Mouse (Mus musculus): Measurements from ENCODE around the gene Cand2. TPM values are rescaled to one million over a fixed set of nuclear protein-coding genes. Genes with fewer than 3 reads are reported as not detected.

The Cand2 gene
- polyA plus RNA-seq (2012; fragmentation: generic; extraction: Trizol): 8.2 TPM
- long read RNA-seq, experiment 1, partial matches to known transcripts: 0 of 1 reads
- long read RNA-seq, experiment 1, other reads (novel, unspliced or antisense): 1 of 1 reads
- long read RNA-seq, experiment 2, full-length matches to known transcripts: 30 of 34 reads
- long read RNA-seq, experiment 2, partial matches to known transcripts: 3 of 34 reads
- long read RNA-seq, experiment 2, other reads (novel, unspliced or antisense): 1 of 34 reads

DNA sequence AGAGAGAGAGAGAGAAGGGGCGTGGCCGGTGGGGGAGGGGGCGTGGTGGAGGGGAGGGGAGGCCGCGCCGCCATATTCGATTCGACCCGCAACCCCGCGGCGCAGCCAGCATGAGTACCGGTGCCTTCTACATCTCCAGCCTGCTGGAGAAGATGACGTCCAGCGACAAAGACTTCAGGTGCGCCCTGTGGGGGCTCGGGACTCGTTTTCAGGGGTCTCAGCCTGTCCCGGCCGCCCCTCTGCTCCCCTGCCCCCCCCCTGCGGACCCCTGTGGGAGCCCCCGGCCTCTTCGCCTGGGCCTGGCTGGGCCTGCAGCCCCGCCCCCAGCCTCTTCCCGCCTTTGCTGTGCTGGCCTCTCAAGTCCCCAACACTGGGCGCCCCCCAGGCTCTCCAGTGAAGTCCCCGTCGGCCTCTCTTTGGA is at the start of gene Cand2:
TSS of gene Cand2 (plus strand) at position 38 of the 421 bp plus-strand sequence.
- Histone ChIP-seq H3K4me3 (ENCODE audit: insufficient read depth, poor library complexity, severe bottlenecking) (peak within 1 kb of the TSS; percentile 28), H3K27me3 (ENCODE audit: control insufficient read depth, insufficient read depth, insufficient read length) (no peaks in the 10 kb centered on the region), H3ac (ENCODE audit: control insufficient read depth, insufficient read length, low read depth) (peak within 1 kb of the TSS; percentile 58), H3K79me2 (ENCODE audit: control insufficient read depth, insufficient read depth) (no peaks in the 10 kb centered on the region), H3K79me3 (ENCODE audit: low read depth) (no peaks in the 10 kb centered on the region), H3K36me3 (ENCODE audit: control insufficient read depth, insufficient read depth) (no peaks in the 10 kb centered on the region)
- TF ChIP-seq FOSL1 (IDR thresholded peaks at IDR 0.05; ENCODE audit: insufficient read depth, low read length, poor library complexity, severe bottlenecking) (no peak), MAX (IDR thresholded peaks at IDR 0.05) (no peak), USF1 (IDR thresholded peaks at IDR 0.05; ENCODE audit: low read depth) (no peak), MYOD1 (IDR thresholded peaks at IDR 0.05; ENCODE audit: control insufficient read depth, insufficient read length, low read depth) (no peak), MYOG (IDR thresholded peaks at IDR 0.05; ENCODE audit: control insufficient read depth, extremely low read depth, insufficient read length) (no peak)

DNA sequence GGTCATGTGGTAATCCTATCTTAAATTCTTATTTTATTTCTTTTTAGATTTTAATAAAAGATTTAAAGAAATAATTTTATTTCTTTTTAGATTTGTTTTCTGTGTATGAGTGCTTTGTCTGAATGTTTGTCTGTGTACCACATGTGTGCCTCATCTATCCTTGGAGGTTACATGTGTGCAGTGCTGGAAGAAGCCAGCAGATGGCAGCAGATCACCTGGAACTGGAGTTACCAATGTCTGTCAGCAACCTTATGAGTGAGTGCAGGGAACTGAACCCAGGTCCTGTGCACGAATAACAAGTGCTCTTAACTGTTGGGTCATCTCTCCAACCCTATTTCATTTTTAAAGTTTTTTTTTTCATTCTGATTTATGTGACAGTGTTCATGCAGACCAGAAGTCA is 47.2 kb upstream of the Cand2 start:
- Histone ChIP-seq H3ac (ENCODE audit: control insufficient read depth, insufficient read length, low read depth) (no peak overlapping the region), H3K79me2 (ENCODE audit: control insufficient read depth, insufficient read depth) (no peaks in the 10 kb centered on the region), H3K36me3 (ENCODE audit: control insufficient read depth, insufficient read depth) (no peaks in the 10 kb centered on the region), H3K4me3 (ENCODE audit: insufficient read depth, poor library complexity, severe bottlenecking) (no peak overlapping the region), H3K27me3 (ENCODE audit: control insufficient read depth, insufficient read depth, insufficient read length) (peaks cover 27% of the 10 kb centered on the region), H3K79me3 (ENCODE audit: low read depth) (no peaks in the 10 kb centered on the region)
- TF ChIP-seq CTCF (IDR thresholded peaks at IDR 0.05; ENCODE audit: control insufficient read depth, insufficient read depth, insufficient read length) (peak; percentile 23), FOSL1 (IDR thresholded peaks at IDR 0.05; ENCODE audit: insufficient read depth, low read length, poor library complexity, severe bottlenecking) (no peak)

DNA sequence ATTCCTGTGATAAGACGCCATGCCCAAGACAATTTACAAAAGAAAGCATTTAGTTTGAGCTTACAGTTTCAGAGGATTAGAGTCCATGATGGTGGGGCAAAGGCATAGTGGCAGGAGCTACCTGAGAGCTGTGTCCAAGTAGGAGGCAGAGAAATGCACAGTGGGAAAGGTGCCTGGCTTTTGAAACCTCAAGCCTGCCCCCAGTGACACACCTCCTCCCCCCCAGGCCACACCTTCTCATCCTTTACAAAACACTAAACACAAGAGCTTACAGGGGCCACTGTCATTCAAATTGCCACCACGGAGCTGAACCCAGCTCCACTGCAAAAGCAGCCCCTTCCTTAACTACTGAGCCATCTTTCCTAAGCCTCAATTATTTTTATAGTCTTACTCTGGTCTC is 46.8 kb upstream of the Cand2 start:
- Histone ChIP-seq H3K79me3 (ENCODE audit: low read depth) (no peaks in the 10 kb centered on the region), H3K4me3 (ENCODE audit: insufficient read depth, poor library complexity, severe bottlenecking) (no peak overlapping the region), H3ac (ENCODE audit: control insufficient read depth, insufficient read length, low read depth) (no peak overlapping the region), H3K36me3 (ENCODE audit: control insufficient read depth, insufficient read depth) (no peaks in the 10 kb centered on the region), H3K79me2 (ENCODE audit: control insufficient read depth, insufficient read depth) (no peaks in the 10 kb centered on the region), H3K27me3 (ENCODE audit: control insufficient read depth, insufficient read depth, insufficient read length) (peaks cover 27% of the 10 kb centered on the region)
- TF ChIP-seq USF1 (IDR thresholded peaks at IDR 0.05; ENCODE audit: low read depth) (no peak), MYOD1 (IDR thresholded peaks at IDR 0.05; ENCODE audit: control insufficient read depth, insufficient read length, low read depth) (no peak), FOSL1 (IDR thresholded peaks at IDR 0.05; ENCODE audit: insufficient read depth, low read length, poor library complexity, severe bottlenecking) (no peak), CEBPB (IDR thresholded peaks at IDR 0.05; ENCODE audit: low read depth) (no peak), MAX (IDR thresholded peaks at IDR 0.05) (no peak), CTCF (IDR thresholded peaks at IDR 0.05; ENCODE audit: control insufficient read depth, insufficient read depth, insufficient read length) (no peak), MYOG (IDR thresholded peaks at IDR 0.05; ENCODE audit: control insufficient read depth, extremely low read depth, insufficient read length) (no peak)

DNA sequence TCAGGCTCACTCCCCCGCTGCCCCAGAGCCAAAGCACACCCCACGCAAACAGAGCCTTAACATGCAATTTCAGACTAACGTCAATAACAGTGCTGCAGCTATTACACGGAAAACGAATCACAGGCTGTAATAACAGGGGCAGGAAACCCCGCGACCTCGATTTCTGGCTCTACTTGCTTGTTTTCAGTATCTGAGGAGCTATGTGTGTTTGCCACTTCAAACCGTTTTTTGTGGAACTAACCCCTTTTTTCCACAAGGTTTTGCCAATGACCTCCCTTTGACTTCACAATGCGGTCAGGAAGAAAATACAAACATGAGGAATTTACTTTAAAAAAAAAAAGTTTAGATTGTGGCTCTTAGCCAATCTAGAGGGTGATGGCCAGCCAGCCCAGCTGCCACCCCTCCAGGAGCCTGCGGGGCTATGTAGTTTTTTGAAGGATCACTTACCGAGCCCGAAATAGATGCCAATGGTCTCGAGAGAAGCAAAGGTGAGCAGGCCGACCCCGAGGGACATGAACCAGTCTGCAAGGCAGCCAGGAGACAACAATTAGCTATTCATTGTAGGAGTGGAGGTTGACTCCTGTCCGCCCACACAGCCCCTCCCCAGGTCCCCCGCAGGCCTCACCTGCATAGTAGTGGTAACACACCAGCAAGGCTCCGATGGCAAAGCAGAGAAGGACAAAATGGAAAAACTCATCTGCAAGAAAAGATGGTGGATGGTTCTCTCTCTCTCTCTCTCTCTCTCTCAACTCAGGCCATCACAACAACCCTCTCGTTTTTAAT is 43.6 kb upstream of the Cand2 start:
- no peaks in the 10 kb centered on the region for H3K79me3 ChIP-seq (ENCODE audit: low read depth)
- no peaks in the 10 kb centered on the region for H3K79me2 ChIP-seq (ENCODE audit: control insufficient read depth, insufficient read depth)
- peaks cover 27% of the 10 kb centered on the region for H3K27me3 ChIP-seq (ENCODE audit: control insufficient read depth, insufficient read depth, insufficient read length)
- TF ChIP-seq CTCF (IDR thresholded peaks at IDR 0.05; ENCODE audit: control insufficient read depth, insufficient read depth, insufficient read length) (no peak), MYOG (IDR thresholded peaks at IDR 0.05; ENCODE audit: control insufficient read depth, extremely low read depth, insufficient read length) (no peak), FOSL1 (IDR thresholded peaks at IDR 0.05; ENCODE audit: insufficient read depth, low read length, poor library complexity, severe bottlenecking) (no peak), CEBPB (IDR thresholded peaks at IDR 0.05; ENCODE audit: low read depth) (no peak), MYOD1 (IDR thresholded peaks at IDR 0.05; ENCODE audit: control insufficient read depth, insufficient read length, low read depth) (no peak), USF1 (IDR thresholded peaks at IDR 0.05; ENCODE audit: low read depth) (no peak), MAX (IDR thresholded peaks at IDR 0.05) (no peak)
- no peak overlapping the region for H3ac ChIP-seq (ENCODE audit: control insufficient read depth, insufficient read length, low read depth)
- H3K4me3 ChIP-seq (ENCODE audit: insufficient read depth, poor library complexity, severe bottlenecking): no peak overlapping the region
- no peaks in the 10 kb centered on the region for H3K36me3 ChIP-seq (ENCODE audit: control insufficient read depth, insufficient read depth)

DNA sequence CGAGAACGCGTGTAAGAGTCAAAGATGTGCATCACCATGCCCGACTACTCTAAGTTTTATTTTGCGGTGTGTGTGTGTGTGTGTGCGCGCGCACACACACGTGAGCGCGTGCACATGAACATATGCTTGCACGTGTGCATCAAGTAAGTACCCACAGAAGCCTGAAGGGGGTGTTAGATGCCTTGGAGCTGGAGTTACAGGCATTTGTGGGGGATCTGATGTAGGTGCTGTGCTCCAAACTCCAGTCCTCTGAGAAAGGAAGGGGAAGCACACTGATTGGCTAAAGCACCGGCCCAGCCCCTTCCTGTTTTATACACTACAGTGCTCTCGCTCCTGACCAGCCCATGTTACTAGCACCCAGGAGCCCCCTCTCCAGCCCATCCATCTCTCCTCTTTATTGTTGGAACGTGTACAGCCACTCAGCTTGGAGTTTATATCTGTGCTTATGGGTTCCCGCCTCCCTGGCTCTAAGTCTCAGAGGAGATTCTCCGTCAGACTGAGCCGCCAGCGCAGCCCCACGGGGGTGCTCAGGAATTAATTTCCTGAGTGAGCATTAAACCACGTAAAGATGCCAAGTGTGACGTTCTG is 41.9 kb upstream of the Cand2 start:
- TF ChIP-seq FOSL1 (IDR thresholded peaks at IDR 0.05; ENCODE audit: insufficient read depth, low read length, poor library complexity, severe bottlenecking): no peak
- TF ChIP-seq MAX (IDR thresholded peaks at IDR 0.05): no peak
- no peak for TF ChIP-seq CTCF (IDR thresholded peaks at IDR 0.05; ENCODE audit: control insufficient read depth, insufficient read depth, insufficient read length)
- TF ChIP-seq MYOD1 (IDR thresholded peaks at IDR 0.05; ENCODE audit: control insufficient read depth, insufficient read length, low read depth): no peak
- TF ChIP-seq USF1 (IDR thresholded peaks at IDR 0.05; ENCODE audit: low read depth): no peak
- Histone ChIP-seq H3K36me3 (ENCODE audit: control insufficient read depth, insufficient read depth) (no peaks in the 10 kb centered on the region), H3ac (ENCODE audit: control insufficient read depth, insufficient read length, low read depth) (no peak overlapping the region), H3K4me3 (ENCODE audit: insufficient read depth, poor library complexity, severe bottlenecking) (no peak overlapping the region), H3K79me2 (ENCODE audit: control insufficient read depth, insufficient read depth) (no peaks in the 10 kb centered on the region), H3K79me3 (ENCODE audit: low read depth) (no peaks in the 10 kb centered on the region), H3K27me3 (ENCODE audit: control insufficient read depth, insufficient read depth, insufficient read length) (peaks cover 27% of the 10 kb centered on the region)

Measured in C2C12 (cell line).